Mouse (Mus musculus) induced T-regulatory cell, adult 2 months (primary cell): Measurements from ENCODE around the gene Nsf.

Experiments used
- DNase-seq: peaks from one replicate; pipeline ENCODE4 v3.0.0-alpha.2; 2012; ENCODE audit warnings: low read depth

Nsf gene

GRCm38 (mm10) chr11:103772505-103773386, 181.1 kb downstream of the Nsf start:
- peak; percentile 27 for DNase-seq
